Mouse (Mus musculus) stomach, postnatal 0 days (tissue): ENCODE results near the gene Tpi1. TPM values are rescaled to one million over a fixed set of nuclear protein-coding genes. Genes with fewer than 3 reads are reported as not detected.
A peak's percentile ranks its signal among the peaks of the same experiment; 100 is the strongest.

Source experiments
- ATAC-seq: fragments of 200-750 bp; cut with Nextera tagmentation; 2 replicates; pipeline ENCODE4 v1.8.0; 2017; ENCODE audit not compliant: low FRiP score, low TSS enrichment
- DNase-seq: peaks from one replicate; pipeline ENCODE4 v3.0.0-alpha.2; 2016; ENCODE audit warnings: low spot score
- H3K27ac ChIP-seq: fragments of 300-500 bp; sonication (generic); replicated peaks from 2 replicates; pipeline ENCODE4 v1.5.1; 2014; ENCODE audit warnings: mild to moderate bottlenecking, control low read depth
- H3K27me3 ChIP-seq: fragments of 300-500 bp; sonication (generic); 2 replicates; pipeline ENCODE4 v1.6.1; 2014; ENCODE audit warnings: low read length; ENCODE audit not compliant: control insufficient read depth, insufficient read depth
- H3K36me3 ChIP-seq: fragments of 300-500 bp; sonication (generic); 2 replicates; pipeline ENCODE4 v1.6.1; 2014; ENCODE audit warnings: low read length, mixed read lengths; ENCODE audit not compliant: control insufficient read depth, insufficient read depth
- H3K4me1 ChIP-seq: fragments of 300-500 bp; sonication (generic); replicated peaks from 2 replicates; pipeline ENCODE4 v1.6.1; 2014; ENCODE audit warnings: antibody characterized with exemption; ENCODE audit not compliant: control insufficient read depth, insufficient read depth
- H3K4me2 ChIP-seq: fragments of 300-500 bp; sonication (generic); replicated peaks from 2 replicates; pipeline ENCODE4 v1.6.1; 2014; ENCODE audit warnings: low read depth, mild to moderate bottlenecking, control low read depth, moderate library complexity
- H3K4me3 ChIP-seq: fragments of 300-500 bp; sonication (generic); 2 replicates; pipeline ENCODE4 v1.5.1; 2014; ENCODE audit warnings: low read depth, low read length, control low read depth
- H3K9ac ChIP-seq: fragments of 300-500 bp; sonication (generic); 2 replicates; pipeline ENCODE4 v1.6.1; 2014; ENCODE audit warnings: mild to moderate bottlenecking, low read length, control low read depth, mixed read lengths
- H3K9me3 ChIP-seq: fragments of 300-500 bp; sonication (generic); 2 replicates; pipeline ENCODE4 v1.6.1; 2016; ENCODE audit warnings: low read length; ENCODE audit not compliant: control insufficient read depth
- CTCF ChIP-seq: IDR thresholded peaks from 2 replicates; pipeline ENCODE4 v1.5.1; 2016; ENCODE audit warnings: antibody characterized with exemption, low read depth, mild to moderate bottlenecking, moderate library complexity
- EP300 ChIP-seq: optimal IDR thresholded peaks from 2 replicates; pipeline ENCODE3; 2016; ENCODE audit warnings: antibody characterized with exemption
- WGBS: fragments of 180-500 bp; shearing (Covaris S2); extraction: QIAGEN DNeasy Blood & Tissue Kit; methylation state at CpG from one replicate; pipeline ENCODE4 v1.1.7; 2014; 5-methylcytosine and 5-hydroxymethylcytosine counted together
- polyA plus RNA-seq: library from polyadenylated mRNA; unstranded; fragments of >200 nt; fragmentation: Nextera tagmentation; extraction: Ambion mirVana; gene quantifications from 2 replicates; pipeline ENCODE4 v1.2.1, GENCODE M21; 2015

Gene Tpi1
- polyA plus RNA-seq, 1 experiment from 2014 or later: 465 TPM

GRCm38 (mm10) chr6:124791911-124792310, 22.2 kb downstream of the Tpi1 start:
- DNase-seq (no peak), ATAC-seq (no peak)
- Histone ChIP-seq H3K4me1 (no peaks in the 10 kb centered on the region), H3K9ac (no peak overlapping the region), H3K4me2 (no peak overlapping the region), H3K36me3 (no peaks in the 10 kb centered on the region), H3K9me3 (no peaks in the 10 kb centered on the region), H3K27ac (no peak overlapping the region), H3K27me3 (no peaks in the 10 kb centered on the region), H3K4me3 (no peak overlapping the region)
- 83% methylated on average over 3 of the region's 3 CpGs for WGBS
- TF ChIP-seq EP300 (no peak), CTCF (no peak)

- TF ChIP-seq EP300 (no peak), CTCF (no peak)
- no peaks in the 10 kb centered on the region for H3K36me3 ChIP-seq
- no peak overlapping the region for H3K27ac ChIP-seq
- no peaks in the 10 kb centered on the region for H3K9me3 ChIP-seq
- H3K4me1 ChIP-seq: no peaks in the 10 kb centered on the region
- no peak overlapping the region for H3K4me3 ChIP-seq
- H3K4me2 ChIP-seq: no peak overlapping the region
- 45% methylated on average over 4 of the region's 4 CpGs for WGBS
- ATAC-seq: peak; percentile 58; the same call in 1 of the 2 replicates
- no peaks in the 10 kb centered on the region for H3K27me3 ChIP-seq
- no peak overlapping the region for H3K9ac ChIP-seq
- DNase-seq: no peak
Observed at GRCm38 (mm10) chr6:124790121-124790520, 24.0 kb downstream of the Tpi1 start.

GRCm38 (mm10) chr6:124789519-124789918, 24.6 kb downstream of the Tpi1 start:
- Histone ChIP-seq H3K4me3 (no peak overlapping the region), H3K4me2 (no peak overlapping the region), H3K27me3 (no peaks in the 10 kb centered on the region), H3K4me1 (no peaks in the 10 kb centered on the region), H3K36me3 (no peaks in the 10 kb centered on the region), H3K9ac (no peak overlapping the region), H3K27ac (no peak overlapping the region), H3K9me3 (no peaks in the 10 kb centered on the region)
- no peak for TF ChIP-seq CTCF
- no peak for TF ChIP-seq EP300
- WGBS: 82% methylated on average over 4 of the region's 4 CpGs
- ATAC-seq (peak; percentile 49; the same call in 1 of the 2 replicates), DNase-seq (peak; percentile 15)

- no peaks in the 10 kb centered on the region for H3K36me3 ChIP-seq
- DNase-seq (no peak), ATAC-seq (no peak)
- 74% methylated on average over 10 of the region's 10 CpGs for WGBS
- no peak overlapping the region for H3K27ac ChIP-seq
- no peaks in the 10 kb centered on the region for H3K4me1 ChIP-seq
- no peaks in the 10 kb centered on the region for H3K9me3 ChIP-seq
- TF ChIP-seq CTCF (no peak), EP300 (no peak)
- H3K4me3 ChIP-seq: no peak overlapping the region
- H3K27me3 ChIP-seq: no peaks in the 10 kb centered on the region
- no peak overlapping the region for H3K9ac ChIP-seq
- H3K4me2 ChIP-seq: no peak overlapping the region
Observed at GRCm38 (mm10) chr6:124787722-124788121, 26.4 kb downstream of the Tpi1 start.

GRCm38 (mm10) chr6:124786756-124787420, 27.2 kb downstream of the Tpi1 start:
- H3K27me3 ChIP-seq: no peaks in the 10 kb centered on the region
- DNase-seq: no peak
- no peaks in the 10 kb centered on the region for H3K4me1 ChIP-seq
- no peak overlapping the region for H3K4me3 ChIP-seq
- no peak overlapping the region for H3K4me2 ChIP-seq
- no peaks in the 10 kb centered on the region for H3K36me3 ChIP-seq
- H3K9ac ChIP-seq: no peak overlapping the region
- no peak overlapping the region for H3K27ac ChIP-seq
- no peak for TF ChIP-seq EP300
- no peak for TF ChIP-seq CTCF
- WGBS: 54% methylated on average over 8 of the region's 8 CpGs
- H3K9me3 ChIP-seq: no peaks in the 10 kb centered on the region
- no peak for ATAC-seq

GRCm38 (mm10) chr6:124782436-124782835, 31.7 kb downstream of the Tpi1 start:
- DNase-seq (no peak), ATAC-seq (peak; percentile 22; the same call in 1 of the 2 replicates)
- H3K4me2 ChIP-seq: peak overlapping the region; percentile 33
- H3K4me1 ChIP-seq: no peaks in the 10 kb centered on the region
- H3K27me3 ChIP-seq: no peaks in the 10 kb centered on the region; the same call in 1 of the 2 replicates
- 16% methylated on average over 6 of the region's 6 CpGs for WGBS
- no peaks in the 10 kb centered on the region for H3K36me3 ChIP-seq
- no peak overlapping the region; the same call in 1 of the 2 replicates for H3K9ac ChIP-seq
- no peak overlapping the region for H3K27ac ChIP-seq
- no peaks in the 10 kb centered on the region for H3K9me3 ChIP-seq
- H3K4me3 ChIP-seq: peak overlapping the region; percentile 8; the same call in 1 of the 2 replicates
- TF ChIP-seq EP300 (no peak), CTCF (no peak)
